Mouse (Mus musculus) brain, embryonic 14.5 days (tissue): Measurements from ENCODE around the gene Prmt3.

ENCODE experiments used
- CTCF ChIP-seq: fragments of 200-500 bp; IDR thresholded peaks from 2 replicates; pipeline ENCODE4 v1.5.1; 2012; ENCODE audit warnings: inconsistent platforms, mild to moderate bottlenecking, moderate library complexity, borderline replicate concordance; ENCODE audit not compliant: insufficient read depth, insufficient read length; ENCODE audit errors: extremely low read depth
- POLR2A ChIP-seq: fragments of 200-500 bp; IDR thresholded peaks from 2 replicates; pipeline ENCODE4 v1.6.1; 2012; ENCODE audit warnings: mild to moderate bottlenecking, inconsistent platforms, borderline replicate concordance; ENCODE audit not compliant: poor library complexity, insufficient read depth, insufficient read length, severe bottlenecking; ENCODE audit errors: extremely low read depth

DNA sequence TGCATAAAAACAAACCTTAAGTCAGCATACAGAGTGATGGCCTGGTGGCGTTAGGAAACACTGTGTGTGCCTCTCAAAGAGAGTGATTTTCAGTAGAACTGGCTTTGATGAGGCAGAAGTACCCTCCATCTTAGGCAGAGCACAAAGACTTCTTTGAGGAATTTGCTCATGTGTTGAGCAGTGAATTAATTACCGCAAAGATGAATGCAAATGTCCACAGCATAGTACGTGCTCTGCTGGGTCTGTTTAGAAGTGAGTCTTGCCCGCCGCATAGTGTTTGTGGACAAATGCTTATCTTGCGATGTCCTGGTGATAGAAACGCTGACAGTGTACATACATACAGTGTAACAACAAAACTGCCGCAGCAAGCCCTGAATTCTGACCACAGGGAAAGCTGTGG lies 38.7 kb upstream of the Prmt3 start:
- TF ChIP-seq POLR2A (no peak), CTCF (no peak)
